Mouse (Mus musculus): ENCODE results near the gene Anxa10.

The Anxa10 gene

GRCm38 (mm10) chr8:62014582-62014981 is 108.4 kb downstream of the Anxa10 start:
- no peak for TF ChIP-seq CTCF (conservative IDR thresholded peaks at IDR 0.05; ENCODE audit: low read length)
- no peak for TF ChIP-seq NANOG (IDR thresholded peaks at IDR 0.05; ENCODE audit: borderline replicate concordance, low read length)
- no peak for TF ChIP-seq POU5F1 (IDR thresholded peaks at IDR 0.05; ENCODE audit: borderline replicate concordance, low read length)
- no peak overlapping the region for H3K4me3 ChIP-seq (replicated peaks; ENCODE audit: low read length)
- H3K9me3 ChIP-seq (ENCODE audit: low read length) = peaks cover 3% of the 10 kb centered on the region; the same call in 1 of the 2 replicates

GRCm38 (mm10) chr8:62014166-62014565 is 108.8 kb downstream of the Anxa10 start:
- Histone ChIP-seq H3K9me3 (ENCODE audit: low read length) (peaks cover 5% of the 10 kb centered on the region), H3K27me3 (ENCODE audit: insufficient read depth, low read length) (no peaks in the 10 kb centered on the region), H3K4me1 (replicated peaks; ENCODE audit: low read depth, low read length) (no peaks in the 10 kb centered on the region), H3K4me3 (replicated peaks; ENCODE audit: low read length) (no peak overlapping the region), H3K36me3 (ENCODE audit: insufficient read depth, low read length) (no peaks in the 10 kb centered on the region)
- TF ChIP-seq POU5F1 (IDR thresholded peaks at IDR 0.05; ENCODE audit: borderline replicate concordance, low read length) = no peak
- TF ChIP-seq NANOG (IDR thresholded peaks at IDR 0.05; ENCODE audit: borderline replicate concordance, low read length) = no peak
- TF ChIP-seq CTCF (conservative IDR thresholded peaks at IDR 0.05; ENCODE audit: low read length) = no peak

More at GRCm38 (mm10) chr8:62014582-62014981, 108.4 kb downstream of the Anxa10 start:
- H3K36me3 ChIP-seq (ENCODE audit: insufficient read depth, low read length) = no peaks in the 10 kb centered on the region
- H3K27me3 ChIP-seq (ENCODE audit: insufficient read depth, low read length) = no peaks in the 10 kb centered on the region
- H3K4me1 ChIP-seq (replicated peaks; ENCODE audit: low read depth, low read length) = no peaks in the 10 kb centered on the region

Data from E14TG2a.4 (cell line).